In genomic region chr8:9654826-9655225, GRCm38 (mm10) we compare ENCODE assay signal across 16 mouse cellular contexts.
"Had no signal": no experiment of that assay in that cellular context is flagged by ENCODE, and none has a peak within 500 bp of the region (broad histone marks: within the 10 kb centered on the region; RNA-seq: fewer than 3 reads in every experiment).

No protein-coding gene starts in this region.

- DNase-seq: kidney, adult 18-20 months; kidney, postnatal 10 days; kidney, postnatal 4 days; lung, embryonic 14.5 days; lung, postnatal 10 days; lung, postnatal 4 days; midbrain, embryonic 14.5 days; spleen, adult 18-20 months; thymus, adult 2 months; thymus, postnatal 25 days had no signal

- H3K4me3 ChIP-seq: limb, embryonic 15.5 days; liver, embryonic 12.5 days; midbrain, embryonic 10.5 days; myocyte; neural tube, embryonic 15.5 days; stomach, embryonic 15.5 days had no signal

- H3K27ac ChIP-seq: limb, embryonic 15.5 days; liver, embryonic 12.5 days; midbrain, embryonic 10.5 days; neural tube, embryonic 15.5 days; stomach, embryonic 15.5 days had no signal
